Mouse (Mus musculus): ENCODE measurements at regions not wholly inside any gene's neighbourhood (a gene's known extent, or its start where the extent isn't known, plus 50 kb on each side); places are given as distances from the start of the nearest gene placed in this dataset.
"Not testable (repeated sequence)": the region's sequence is repeated elsewhere in the genome, so short reads cannot be mapped to it uniquely, and the experiment has no call there.

DNA sequence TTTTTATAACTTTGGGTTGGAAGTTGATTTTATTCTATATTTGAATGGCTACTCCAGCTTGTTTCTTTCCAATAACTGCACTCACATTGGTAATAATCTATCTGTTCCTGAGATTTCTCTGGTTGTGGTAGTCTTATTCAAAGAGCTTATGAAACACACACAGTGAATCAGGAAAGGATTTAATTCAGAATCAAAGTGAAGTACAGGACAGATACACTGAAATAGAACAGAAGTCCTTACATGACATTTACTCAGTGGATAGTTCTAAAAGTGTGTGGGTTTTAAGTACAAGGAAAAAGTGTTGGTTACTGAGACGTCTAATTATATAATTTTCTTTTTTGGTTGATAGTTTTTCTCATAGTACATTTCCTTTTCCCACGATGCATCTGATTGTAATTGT lies 859.7 kb downstream of the Rpia start:
- DNase-seq (ENCODE audit: low read depth) = no peak

DNA sequence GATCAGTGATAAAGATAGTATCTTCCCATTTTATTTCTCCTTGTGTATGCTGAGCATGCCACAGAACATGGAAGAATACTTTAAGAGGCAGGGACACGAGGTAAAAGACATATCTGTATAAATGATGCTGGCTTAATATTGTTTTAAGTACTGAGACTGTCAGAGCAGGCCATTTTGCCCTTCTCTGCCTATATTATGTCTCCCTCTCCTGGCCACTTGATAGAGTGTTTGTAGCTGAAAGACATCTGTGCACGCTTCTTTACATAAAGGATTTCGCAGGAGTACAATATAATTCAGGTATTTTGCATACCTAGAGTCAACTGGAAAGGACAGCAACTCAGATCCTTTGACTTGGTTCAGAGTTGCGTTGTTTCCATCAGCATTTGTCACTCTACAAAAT lies 877.3 kb downstream of the Rpia start:
- DNase-seq (ENCODE audit: low read depth) = no peak

DNA sequence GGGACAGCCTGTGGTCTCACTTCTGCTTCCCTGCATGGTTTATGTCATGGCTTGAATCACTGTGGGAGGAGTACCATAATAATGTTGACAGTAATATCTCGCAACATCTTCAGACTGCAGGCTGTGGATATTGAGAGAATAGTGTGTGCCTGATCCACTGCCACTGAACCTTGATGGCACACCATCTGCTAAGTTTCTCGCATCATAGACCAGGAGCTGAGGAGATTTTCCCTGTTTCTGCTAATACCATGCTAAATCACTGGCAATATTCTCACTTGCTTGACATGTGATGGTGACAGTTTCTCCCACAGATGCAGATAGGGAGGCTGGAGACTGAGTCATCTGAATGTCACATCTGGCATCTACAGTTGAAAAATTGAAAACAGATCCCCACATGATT lies 912.7 kb downstream of the Rpia start:
- no peak for DNase-seq (ENCODE audit: low read depth)

DNA sequence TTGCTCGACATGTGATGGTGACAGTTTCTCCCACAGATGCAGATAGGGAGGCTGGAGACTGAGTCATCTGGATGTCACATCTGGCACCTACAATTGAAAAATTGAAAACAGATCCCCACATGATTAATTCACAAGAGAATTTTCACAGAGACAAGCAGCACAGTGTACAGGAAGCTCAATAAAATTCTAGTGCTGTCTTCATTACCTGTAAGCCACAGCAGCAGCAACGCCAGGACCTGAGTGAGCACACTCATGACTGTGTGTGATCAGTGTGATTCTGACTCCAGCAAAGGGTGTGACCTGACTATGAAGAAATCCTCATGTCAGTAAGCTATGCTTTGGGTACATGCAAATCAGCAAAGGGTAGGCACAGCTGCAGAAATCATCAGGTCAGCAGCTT lies 933.4 kb downstream of the Rpia start:
- DNase-seq (ENCODE audit: low read depth) = not testable (repeated sequence)

DNA sequence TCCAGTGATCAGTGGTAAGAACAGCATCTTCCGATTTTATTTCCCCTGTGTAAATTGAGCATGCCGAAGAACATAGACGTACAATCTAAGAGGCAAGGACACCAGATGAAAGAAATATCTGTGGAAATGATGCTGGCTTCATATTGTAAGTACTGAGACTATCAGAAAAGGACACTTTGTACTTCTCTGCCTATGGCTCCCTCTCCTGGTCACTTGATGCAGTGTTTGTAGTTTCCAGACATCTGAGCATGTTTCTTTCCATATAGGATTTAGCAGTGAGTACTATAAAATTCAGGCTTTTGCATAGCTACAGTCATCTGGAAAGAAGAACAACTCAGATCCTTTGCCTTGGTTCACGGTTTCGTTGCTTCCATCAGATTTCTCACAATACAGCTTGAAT lies 963.4 kb downstream of the Rpia start:
- not testable (repeated sequence) for DNase-seq (ENCODE audit: low read depth)

DNA sequence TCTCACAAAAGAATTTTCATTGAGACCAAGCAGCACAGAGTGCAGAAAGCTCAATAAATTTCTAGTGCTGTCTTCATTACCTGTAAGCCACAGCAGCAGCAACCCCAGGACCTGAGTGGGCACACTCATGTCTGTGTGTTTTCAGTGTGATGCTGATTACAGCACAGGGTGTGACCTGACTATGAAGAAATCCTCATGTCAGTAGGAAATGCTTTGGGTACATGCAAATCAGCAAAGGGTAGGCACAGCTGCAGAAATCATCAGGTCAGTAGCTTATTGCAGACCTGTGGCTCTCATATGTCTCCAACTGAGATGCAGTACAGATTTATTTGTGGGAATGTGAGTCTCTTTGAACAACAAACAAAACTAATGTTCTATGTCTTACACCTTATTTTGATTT lies 977.1 kb downstream of the Rpia start:
- not testable (repeated sequence) for DNase-seq (ENCODE audit: low read depth)

DNA sequence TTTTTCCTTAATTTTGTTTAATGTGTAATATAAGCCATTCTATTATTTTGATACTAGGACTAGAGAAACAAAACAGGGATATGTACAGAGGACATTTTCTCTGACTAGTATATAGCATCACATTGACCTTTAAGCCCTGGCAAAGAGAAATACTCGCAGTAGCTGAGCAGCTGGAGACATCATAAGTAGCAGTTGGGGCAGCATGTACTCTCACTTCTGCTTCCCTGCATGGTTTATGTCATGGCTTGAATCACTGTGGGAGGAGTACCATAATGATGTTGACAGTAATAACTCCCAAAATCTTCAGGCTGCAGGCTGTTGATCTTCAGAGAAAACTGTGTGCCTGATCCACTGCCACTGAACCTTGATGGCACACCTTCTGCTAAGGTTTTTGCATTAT lies 977.7 kb downstream of the Rpia start:
- not testable (repeated sequence) for DNase-seq (ENCODE audit: low read depth)

DNA sequence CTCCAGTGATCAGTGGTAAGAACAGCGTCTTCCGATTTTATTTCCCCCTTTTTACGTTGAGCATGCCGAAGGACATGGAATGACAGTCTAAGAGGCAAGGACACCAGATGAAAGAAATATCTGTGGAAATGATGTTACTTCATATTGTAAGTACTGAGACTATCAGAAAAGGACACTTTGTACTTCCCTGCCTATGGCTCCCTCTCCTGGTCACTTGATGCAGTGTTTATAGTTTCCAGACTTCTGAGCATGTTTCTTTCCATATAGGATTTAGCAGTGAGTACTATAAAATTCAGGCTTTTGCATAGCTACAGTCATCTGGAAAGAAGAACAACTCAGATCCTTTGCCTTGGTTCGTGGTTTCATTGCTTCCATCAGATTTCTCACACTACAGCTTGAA lies 1011.7 kb downstream of the Rpia start:
- DNase-seq (ENCODE audit: low read depth) = not testable (repeated sequence)

DNA sequence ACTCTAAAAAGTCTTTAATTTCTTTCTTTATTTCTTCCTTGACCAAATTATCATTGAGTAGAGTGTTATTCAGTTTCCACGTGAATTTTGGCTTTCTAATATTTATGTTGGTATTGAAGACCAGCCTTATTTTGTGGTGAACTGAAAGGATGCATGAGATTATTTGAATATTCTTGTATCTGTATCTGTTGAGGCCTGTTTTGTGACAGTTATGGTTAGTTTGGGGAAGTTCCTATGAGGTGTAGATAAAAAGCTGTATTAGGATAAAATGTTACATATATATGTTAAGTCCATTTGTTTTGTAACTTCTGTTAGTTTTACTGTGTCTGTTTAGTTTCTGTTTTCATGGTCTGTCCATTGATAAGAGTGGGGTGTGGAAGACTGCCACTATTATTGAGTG lies 1014.7 kb downstream of the Rpia start:
- DNase-seq (ENCODE audit: low read depth) = not testable (repeated sequence)

DNA sequence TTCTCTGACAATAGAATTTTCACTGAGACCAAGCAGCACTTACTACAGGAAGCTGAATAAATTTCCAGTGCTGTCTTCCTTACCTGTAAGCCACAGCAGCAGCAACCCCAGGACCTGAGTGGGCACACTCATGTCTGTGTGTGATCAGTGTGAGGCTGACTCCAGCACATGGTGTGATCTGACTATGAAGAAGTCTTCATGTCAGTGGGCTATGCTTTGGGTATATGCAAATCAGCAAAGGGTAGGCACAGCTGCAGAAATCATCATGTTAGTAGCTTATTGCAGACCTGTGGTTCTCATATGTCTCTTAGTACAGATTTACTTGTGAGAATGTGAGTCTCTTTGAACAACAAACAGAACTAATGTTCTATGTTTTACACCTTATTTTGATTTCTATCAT lies 1027.2 kb downstream of the Rpia start:
- DNase-seq (ENCODE audit: low read depth) = no peak

DNA sequence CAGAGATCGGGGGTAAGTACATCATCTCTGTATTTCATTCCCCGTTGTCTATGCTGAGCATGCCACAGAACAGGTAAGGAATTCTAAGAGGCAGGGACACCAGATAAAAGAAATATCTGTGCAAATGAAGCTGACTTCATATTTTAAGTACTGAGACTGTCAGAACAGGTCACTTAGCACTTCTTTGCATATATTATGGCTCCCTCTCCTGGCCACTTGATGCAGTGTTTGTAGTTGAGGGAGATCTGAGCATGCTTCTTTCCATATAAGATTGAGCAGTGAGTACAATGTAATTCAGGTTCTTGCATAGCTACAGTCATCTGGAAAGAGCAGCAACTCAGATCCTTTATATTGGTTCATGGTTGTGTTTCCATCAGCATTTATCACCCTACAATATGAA lies 1033.4 kb downstream of the Rpia start:
- no peak for DNase-seq (ENCODE audit: low read depth)

DNA sequence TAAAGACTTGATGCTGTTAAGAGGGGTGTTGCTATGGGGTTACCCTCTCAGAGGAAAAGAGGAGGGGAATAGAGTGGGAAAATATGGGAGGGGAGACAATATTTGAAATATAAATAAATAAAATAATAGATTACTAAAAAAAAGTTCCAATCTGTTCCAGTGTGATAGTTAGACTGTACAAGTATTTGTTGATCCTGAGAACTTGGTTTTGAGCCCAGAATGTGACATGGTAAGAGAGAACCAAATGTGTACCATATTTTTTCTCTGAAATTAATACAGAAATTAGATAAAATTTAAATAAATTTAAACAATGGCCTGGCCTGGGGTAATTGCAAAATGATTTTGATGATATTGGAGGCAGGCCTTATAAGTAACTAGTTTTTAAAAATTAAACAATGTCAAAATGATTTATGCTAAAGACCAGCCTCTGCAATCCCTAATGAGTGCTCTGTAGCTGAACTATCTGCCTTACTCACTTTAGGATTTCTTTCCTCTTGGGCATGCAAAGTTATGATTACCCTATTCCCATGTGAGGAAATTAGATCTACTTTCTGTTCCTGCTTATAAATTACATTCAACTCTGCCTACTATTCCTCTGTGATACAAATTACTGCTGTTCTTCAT lies 1052.9 kb downstream of the Rpia start:
- no peak for DNase-seq (ENCODE audit: low read depth)

DNA sequence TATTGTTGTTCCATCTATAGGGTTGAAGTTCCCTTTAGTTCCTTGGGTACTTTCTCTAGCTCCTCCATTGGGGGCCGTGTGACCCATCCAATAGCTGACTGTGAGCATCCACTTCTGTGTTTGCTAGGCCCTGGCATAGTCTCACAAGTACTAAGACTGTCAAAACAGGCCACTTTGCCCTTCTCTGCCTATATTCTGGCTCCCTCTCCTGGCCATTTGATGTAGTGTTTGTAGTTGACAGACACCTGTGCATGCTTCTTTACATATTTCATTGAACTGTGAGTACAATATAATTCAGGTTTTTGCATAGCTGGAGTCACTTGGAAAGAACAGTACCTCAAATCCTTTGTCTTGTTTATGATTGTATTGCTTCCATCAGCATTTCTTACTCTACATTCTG lies 1059.2 kb downstream of the Rpia start:
- DNase-seq (ENCODE audit: low read depth) = peak; percentile 5

DNA sequence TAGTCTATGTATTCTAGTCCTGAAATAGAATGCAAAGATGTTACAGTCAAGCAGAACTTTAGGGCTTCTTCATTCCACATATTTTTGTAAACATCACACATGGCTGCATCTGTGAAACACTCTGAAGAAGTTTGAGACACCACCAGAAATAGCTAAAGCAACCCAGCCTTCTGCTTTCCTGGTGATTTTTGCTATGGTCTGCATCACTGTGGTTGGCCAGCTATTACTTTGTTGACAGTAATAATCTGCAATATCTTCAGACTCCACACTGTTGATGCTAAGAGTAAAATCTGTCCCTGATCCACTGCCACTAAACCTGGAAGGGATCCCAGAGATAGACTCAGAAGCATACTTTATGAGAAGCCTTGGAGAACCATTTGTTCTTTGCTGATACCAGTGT lies 1065.7 kb downstream of the Rpia start:
- no peak for DNase-seq (ENCODE audit: low read depth)

DNA sequence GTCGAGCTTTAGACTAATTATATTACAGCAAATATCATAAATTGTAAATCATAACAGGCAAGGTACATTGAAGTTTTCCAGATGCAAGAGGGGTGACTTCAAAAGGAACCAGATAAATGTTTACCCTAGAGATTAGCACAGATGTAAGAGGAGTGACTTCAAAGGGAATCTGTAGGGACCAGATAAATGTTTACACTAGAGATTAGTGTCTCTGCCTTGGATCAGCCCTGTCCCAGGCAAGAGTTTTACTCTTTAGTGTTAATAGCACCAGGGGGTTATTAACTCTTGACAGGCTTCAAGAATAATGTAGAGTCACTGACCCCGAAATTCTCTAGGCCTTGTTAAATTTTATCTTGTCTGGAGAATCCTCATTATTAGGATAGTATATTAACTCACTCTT lies 1089.2 kb downstream of the Rpia start:
- not testable (repeated sequence) for DNase-seq (ENCODE audit: low read depth)

DNA sequence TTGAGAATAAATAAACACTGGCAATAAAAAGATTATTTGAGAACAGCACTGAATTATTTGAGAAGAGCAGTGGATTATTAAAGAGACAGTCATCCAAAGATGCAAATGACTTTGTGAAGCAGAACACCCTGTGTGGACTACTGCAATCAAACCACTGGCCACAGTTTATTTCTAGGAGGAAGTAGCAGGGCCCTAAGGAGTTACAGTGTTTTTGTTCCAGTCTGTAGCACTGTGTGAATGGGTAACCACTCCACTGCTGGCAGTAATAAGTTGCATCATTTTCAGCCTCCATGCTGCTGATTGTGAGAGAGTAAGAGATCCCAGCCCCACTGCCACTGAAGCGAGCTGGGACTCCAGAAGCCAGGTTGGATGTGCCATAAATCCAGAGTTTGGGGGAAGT lies 1110.9 kb downstream of the Rpia start:
- no peak for DNase-seq (ENCODE audit: low read depth)

DNA sequence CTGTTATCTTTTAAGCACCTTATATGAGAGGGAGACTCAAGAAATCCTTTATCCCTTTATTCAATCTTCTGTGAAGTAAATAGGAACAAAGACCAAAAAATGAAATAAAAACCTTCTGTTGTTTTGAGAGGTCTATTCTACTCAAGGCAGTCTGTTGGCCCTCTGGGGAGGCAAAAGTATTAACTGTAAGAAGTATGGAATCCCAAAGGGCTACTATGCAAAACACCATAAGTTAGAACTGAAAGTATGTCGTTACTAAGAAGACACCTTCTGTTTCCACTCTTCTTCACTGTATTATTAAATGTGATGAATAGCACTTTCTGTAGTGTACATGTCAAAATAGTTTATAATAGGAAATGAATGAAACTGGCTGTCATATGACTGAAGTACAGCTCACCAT lies 1129.6 kb downstream of the Rpia start:
- DNase-seq (ENCODE audit: low read depth) = not testable (repeated sequence)
